Mouse (Mus musculus) CH12.LX (cell line): ENCODE results near the gene Card9.

Source experiments
- BHLHE40 ChIP-seq: IDR thresholded peaks from 2 replicates; pipeline ENCODE4 v1.6.1; 2011; ENCODE audit warnings: mild to moderate bottlenecking, low read depth, low read length, improper control_type of control experiment
- CTCF ChIP-seq, 2 experiments: IDR thresholded peaks in 1 of 2; conservative IDR thresholded peaks in 1 of 2; 2 replicates each; pipeline ENCODE4 v1.5.1; 2011 to 2012; ENCODE audit warnings: low read depth in 2 of 2, low read length in 2 of 2, improper control_type of control experiment in 1 of 2, inconsistent platforms in 1 of 2, mild to moderate bottlenecking in 1 of 2, moderate library complexity in 1 of 2
- EP300 ChIP-seq: IDR thresholded peaks from 2 replicates; pipeline ENCODE4 v1.6.1; 2011; ENCODE audit warnings: low read length, improper control_type of control experiment
- GABPA ChIP-seq: IDR thresholded peaks from 2 replicates; pipeline ENCODE4 v1.6.1; 2012; ENCODE audit warnings: low read depth, low read length, improper control_type of control experiment, inconsistent platforms; ENCODE audit not compliant: insufficient replicate concordance
- IRF4 ChIP-seq: IDR thresholded peaks from 2 replicates; pipeline ENCODE4 v1.6.1; 2014; ENCODE audit warnings: low read depth, mild to moderate bottlenecking, inconsistent platforms, low read length, improper control_type of control experiment
- JUN ChIP-seq: IDR thresholded peaks from 2 replicates; pipeline ENCODE4 v1.6.1; 2011; ENCODE audit warnings: low read depth, mild to moderate bottlenecking, low read length, improper control_type of control experiment, moderate library complexity; ENCODE audit not compliant: insufficient read depth
- KAT2A ChIP-seq: IDR thresholded peaks from 2 replicates; pipeline ENCODE4 v1.6.1; 2012; ENCODE audit warnings: low read length, improper control_type of control experiment, inconsistent platforms; ENCODE audit not compliant: insufficient replicate concordance
- MAFK ChIP-seq: IDR thresholded peaks from 2 replicates; pipeline ENCODE4 v1.6.1; 2011; ENCODE audit warnings: low read length, improper control_type of control experiment; ENCODE audit not compliant: insufficient replicate concordance
- MAZ ChIP-seq: IDR thresholded peaks from 2 replicates; pipeline ENCODE4 v1.6.1; 2012; ENCODE audit warnings: low read depth, mild to moderate bottlenecking, inconsistent platforms, low read length, improper control_type of control experiment, moderate library complexity
- POLR2A ChIP-seq: IDR thresholded peaks from 2 replicates; pipeline ENCODE4 v1.6.1; 2011; ENCODE audit warnings: low read depth, mild to moderate bottlenecking, improper control_type of control experiment, low read length
- SMC3 ChIP-seq: IDR thresholded peaks from 2 replicates; pipeline ENCODE4 v1.6.1; 2011; ENCODE audit warnings: low read depth, low read length, improper control_type of control experiment
- ZNF384 ChIP-seq: IDR thresholded peaks from 2 replicates; pipeline ENCODE4 v1.6.1; 2012; ENCODE audit warnings: low read depth, low read length, improper control_type of control experiment, inconsistent platforms

DNA sequence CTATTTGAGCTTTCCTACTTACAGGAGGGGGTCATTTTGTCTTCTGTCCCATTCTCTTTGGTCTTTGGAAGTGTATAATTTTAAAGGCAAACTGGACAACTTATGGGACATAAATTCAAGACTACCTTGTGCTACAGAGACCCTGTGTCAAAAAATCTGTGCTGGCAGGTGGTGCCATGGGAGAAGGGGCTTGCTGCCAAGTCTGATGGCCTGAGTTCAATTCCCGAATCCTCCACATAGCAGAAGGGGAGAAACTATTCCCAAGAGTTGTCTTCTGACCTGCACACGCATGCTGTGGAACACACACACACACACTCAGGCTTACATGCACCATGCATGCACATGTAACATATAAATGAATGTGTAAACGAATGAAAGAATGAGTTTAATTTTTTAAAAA lies 54.0 kb downstream of the Card9 start:
- no peak for TF ChIP-seq BHLHE40
- TF ChIP-seq ZNF384: no peak
- TF ChIP-seq POLR2A: no peak
- no peak for TF ChIP-seq MAFK
- no peak for TF ChIP-seq IRF4
- no peak for TF ChIP-seq KAT2A
- TF ChIP-seq GABPA: no peak
- TF ChIP-seq CTCF (conservative IDR thresholded peaks at IDR 0.05 in 1 of 2, IDR thresholded peaks at IDR 0.05 in 1 of 2; ENCODE audit: low read depth in 2 of 2, low read length in 2 of 2): no peak
- TF ChIP-seq SMC3: no peak
- TF ChIP-seq JUN: no peak
- TF ChIP-seq MAZ: no peak
- TF ChIP-seq EP300: no peak
